Comparison of ENCODE assay signal across 8 mouse cellular contexts in genomic region chr15:98831684-98832035, GRCm38 (mm10). TPM values are rescaled to one million over a fixed set of nuclear protein-coding genes. Genes with fewer than 3 reads are reported as not detected.
DNase-seq lines count a peak whose midpoint lies in the region; ATAC-seq and TF ChIP-seq lines count a peak whose summit lies in the region.

No protein-coding gene starts in this region.

- no peak for DNase-seq in lung, postnatal 25 days (ENCODE audit: low spot score)
- DNase-seq in limb, embryonic 14.5 days (ENCODE audit: low spot score) = no peak
- DNase-seq in adrenal gland, adult (ENCODE audit: inconsistent age in 2 of 2, low spot score in 1 of 2) = no peak
- DNase-seq in left cerebral cortex, postnatal 10 days (ENCODE audit: extremely low spot score in 1 of 2, low spot score in 2 of 2) = no peak
- DNase-seq in B cell, adult 2 months = no peak

- H3K4me2 ChIP-seq in lung, embryonic 15.5 days = peak overlapping the region; percentile 58
- H3K4me2 ChIP-seq in limb, embryonic 14.5 days (replicated peaks; ENCODE audit: low read depth, low read length, severe bottlenecking) = peak overlapping the region; percentile 50

- TF ChIP-seq POLR2A in limb, embryonic 14.5 days (IDR thresholded peaks at IDR 0.05; ENCODE audit: borderline replicate concordance, extremely low read depth, insufficient read depth, insufficient read length) = no peak
- TF ChIP-seq POLR2A in small intestine, adult 2 months (IDR thresholded peaks at IDR 0.05; ENCODE audit: low read depth, low read length) = no peak

- H3K27ac ChIP-seq in lung, embryonic 15.5 days = peak overlapping the region; percentile 95
- peak overlapping the region; percentile 89 for H3K27ac ChIP-seq in limb, embryonic 14.5 days (replicated peaks; ENCODE audit: low read depth, low read length)
- peak overlapping the region; percentile 68 for H3K27ac ChIP-seq in small intestine, adult 2 months (ENCODE audit: insufficient read depth, low read depth, low read length)

- ATAC-seq in lung, embryonic 15.5 days (ENCODE audit: borderline replicate concordance, extremely low read depth, low FRiP score, low TSS enrichment) = peak; percentile 43
- peak; percentile 24; the same call in 1 of the 2 replicates for ATAC-seq in limb, embryonic 14.5 days (ENCODE audit: low FRiP score, low read depth)

- intact Hi-C loops in left cerebral cortex, postnatal 10 days (cut with DNase I) = loop anchor here (5.0 kb wide), 1 partner anchor 36 kb away; no protein-coding TSS in a partner anchor

- no peak for TF ChIP-seq CTCF in small intestine, adult 2 months (IDR thresholded peaks at IDR 0.05; ENCODE audit: extremely low read depth, insufficient read length, insufficient replicate concordance, low read depth, low read length)

- peak overlapping the region; percentile 72; the same call in 1 of the 2 replicates for H3K9ac ChIP-seq in lung, embryonic 15.5 days
- peak overlapping the region; percentile 78; the same call in 1 of the 2 replicates for H3K9ac ChIP-seq in limb, embryonic 14.5 days (ENCODE audit: low read depth, low read length, severe bottlenecking)

- H3K27me3 ChIP-seq in lung, embryonic 15.5 days = no peaks in the 10 kb centered on the region
- no peaks in the 10 kb centered on the region for H3K27me3 ChIP-seq in erythroblast, embryonic 14.5 days (ENCODE audit: control insufficient read depth)
- no peaks in the 10 kb centered on the region for H3K27me3 ChIP-seq in limb, embryonic 14.5 days (ENCODE audit: control insufficient read depth, insufficient read depth, low read length)
- H3K27me3 ChIP-seq in small intestine, adult 2 months (ENCODE audit: control insufficient read depth, insufficient read depth, low read length) = no peaks in the 10 kb centered on the region

- H3K4me1 ChIP-seq in lung, embryonic 15.5 days = peaks cover 24% of the 10 kb centered on the region
- peaks cover 88% of the 10 kb centered on the region for H3K4me1 ChIP-seq in erythroblast, embryonic 14.5 days (ENCODE audit: control insufficient read depth)
- peaks cover 6% of the 10 kb centered on the region; the same call in 1 of the 2 replicates for H3K4me1 ChIP-seq in limb, embryonic 14.5 days (ENCODE audit: control insufficient read depth, insufficient read depth, low read length)
- peaks cover 9% of the 10 kb centered on the region for H3K4me1 ChIP-seq in small intestine, adult 2 months (ENCODE audit: control insufficient read depth, insufficient read depth, insufficient read length, low read length)

- H3K9me3 ChIP-seq in lung, embryonic 15.5 days = no peaks in the 10 kb centered on the region
- peaks cover 5% of the 10 kb centered on the region; the same call in 1 of the 2 replicates for H3K9me3 ChIP-seq in erythroblast, embryonic 14.5 days (ENCODE audit: control insufficient read depth, low read length)
- H3K9me3 ChIP-seq in limb, embryonic 14.5 days (ENCODE audit: control insufficient read depth, low read length) = no peaks in the 10 kb centered on the region

- H3K36me3 ChIP-seq in lung, embryonic 15.5 days = peaks cover 40% of the 10 kb centered on the region
- peaks cover 75% of the 10 kb centered on the region for H3K36me3 ChIP-seq in erythroblast, embryonic 14.5 days (ENCODE audit: control insufficient read depth)
- H3K36me3 ChIP-seq in limb, embryonic 14.5 days (ENCODE audit: control insufficient read depth, insufficient read depth, low read length) = peaks cover 42% of the 10 kb centered on the region
- peaks cover 39% of the 10 kb centered on the region for H3K36me3 ChIP-seq in small intestine, adult 2 months (ENCODE audit: control insufficient read depth, insufficient read depth, low read length)

- WGBS in lung, embryonic 15.5 days = 12% methylated on average over 9 of the region's 9 CpGs
- WGBS in limb, embryonic 14.5 days = 15% methylated on average over 9 of the region's 9 CpGs
- WGBS in small intestine, adult 2 months = 6% methylated on average over 9 of the region's 9 CpGs

- peak overlapping the region; percentile 72 for H3K4me3 ChIP-seq in lung, embryonic 15.5 days
- H3K4me3 ChIP-seq in erythroblast, embryonic 14.5 days (replicated peaks) = peak overlapping the region; percentile 78
- peak overlapping the region; percentile 53 for H3K4me3 ChIP-seq in limb, embryonic 14.5 days (replicated peaks; ENCODE audit: low read length)
- H3K4me3 ChIP-seq in small intestine, adult 2 months (ENCODE audit: low read depth, low read length) = peak overlapping the region; percentile 95

RNA-seq across cellular contexts. Expression of gene Prkag1, which starts 0.3 kb away (rescaled TPM):
- polyA plus RNA-seq in lung, embryonic 15.5 days (2015; fragmentation: Nextera tagmentation; extraction: Ambion mirVana) = 105 and 113 TPM in 2 replicates
- polyA plus RNA-seq in erythroblast, embryonic 14.5 days (2012) = 54.6 and 55.9 TPM in 2 replicates
- 93.1 and 93.7 TPM in 2 replicates for polyA plus RNA-seq in limb, embryonic 14.5 days (2012; rRNA removed)
- polyA plus RNA-seq in limb, embryonic 14.5 days (2014; fragmentation: Nextera tagmentation; extraction: Ambion mirVana) = 81.3 and 82.3 TPM in 2 replicates
- polyA plus RNA-seq in small intestine, adult 2 months (2012; rRNA removed) = 34.0 and 65.7 TPM in 2 replicates
- total RNA-seq in left cerebral cortex, postnatal 10 days (2021) = 10 to 100 TPM; 41.7 to 44.6 TPM

RNA-seq across cellular contexts. Expression of gene Ddn, which starts 22.4 kb away (rescaled TPM):
- 0.04 TPM in 1 of 2 replicates, not detected in the other for polyA plus RNA-seq in lung, embryonic 15.5 days (2015; fragmentation: Nextera tagmentation; extraction: Ambion mirVana)
- polyA plus RNA-seq in erythroblast, embryonic 14.5 days (2012) = 0.01 and 0.02 TPM in 2 replicates
- 0.44 and 0.59 TPM in 2 replicates for polyA plus RNA-seq in limb, embryonic 14.5 days (2012; rRNA removed)
- polyA plus RNA-seq in limb, embryonic 14.5 days (2014; fragmentation: Nextera tagmentation; extraction: Ambion mirVana) = 0.14 TPM in 1 of 2 replicates, not detected in the other
- not detected in 2 replicates for polyA plus RNA-seq in small intestine, adult 2 months (2012; rRNA removed)
- total RNA-seq in left cerebral cortex, postnatal 10 days (2021) = 100 to 1,000 TPM; 285 to 294 TPM

RNA-seq across cellular contexts. Expression of gene Kmt2d, which starts 39.3 kb away (rescaled TPM):
- 11.1 and 12.5 TPM in 2 replicates for polyA plus RNA-seq in lung, embryonic 15.5 days (2015; fragmentation: Nextera tagmentation; extraction: Ambion mirVana)
- 1.5 and 2.6 TPM in 2 replicates for polyA plus RNA-seq in erythroblast, embryonic 14.5 days (2012)
- polyA plus RNA-seq in limb, embryonic 14.5 days (2012; rRNA removed) = 27.1 and 27.3 TPM in 2 replicates
- polyA plus RNA-seq in limb, embryonic 14.5 days (2014; fragmentation: Nextera tagmentation; extraction: Ambion mirVana) = 16.7 and 20.1 TPM in 2 replicates
- 19.4 and 36.2 TPM in 2 replicates for polyA plus RNA-seq in small intestine, adult 2 months (2012; rRNA removed)
- total RNA-seq in left cerebral cortex, postnatal 10 days (2021) = 10 to 100 TPM; 62.4 to 64.3 TPM

RNA-seq across cellular contexts. Expression of gene Wnt1, which starts 42.0 kb away (rescaled TPM):
- polyA plus RNA-seq in lung, embryonic 15.5 days (2015; fragmentation: Nextera tagmentation; extraction: Ambion mirVana) = not detected in 2 replicates
- polyA plus RNA-seq in erythroblast, embryonic 14.5 days (2012) = not detected in 2 replicates
- not detected in 2 replicates for polyA plus RNA-seq in limb, embryonic 14.5 days (2012; rRNA removed)
- 0.08 TPM in 1 of 2 replicates, not detected in the other for polyA plus RNA-seq in limb, embryonic 14.5 days (2014; fragmentation: Nextera tagmentation; extraction: Ambion mirVana)
- polyA plus RNA-seq in small intestine, adult 2 months (2012; rRNA removed) = 0.06 TPM in 1 of 2 replicates, not detected in the other
- not detected for total RNA-seq in left cerebral cortex, postnatal 10 days (2021)

RNA-seq across cellular contexts. Expression of gene Wnt10b, which starts 53.7 kb away (rescaled TPM):
- polyA plus RNA-seq in lung, embryonic 15.5 days (2015; fragmentation: Nextera tagmentation; extraction: Ambion mirVana) = 0.10 TPM in 1 of 2 replicates, not detected in the other
- not detected in 2 replicates for polyA plus RNA-seq in erythroblast, embryonic 14.5 days (2012)
- polyA plus RNA-seq in limb, embryonic 14.5 days (2012; rRNA removed) = 13.7 and 14.9 TPM in 2 replicates
- polyA plus RNA-seq in limb, embryonic 14.5 days (2014; fragmentation: Nextera tagmentation; extraction: Ambion mirVana) = 6.3 and 7.4 TPM in 2 replicates
- 0.17 and 0.18 TPM in 2 replicates for polyA plus RNA-seq in small intestine, adult 2 months (2012; rRNA removed)
- total RNA-seq in left cerebral cortex, postnatal 10 days (2021) = under 1 TPM; 0.63 to 0.64 TPM
